Mouse (Mus musculus) embryonic facial prominence, embryonic 14.5 days (tissue): ENCODE results near the gene Nek11. TPM values are rescaled to one million over a fixed set of nuclear protein-coding genes. Genes with fewer than 3 reads are reported as not detected.
A peak's percentile ranks its signal among the peaks of the same experiment; 100 is the strongest.

ENCODE experiments used
- ATAC-seq: fragments of 200-750 bp; cut with Nextera tagmentation; 2 replicates; pipeline ENCODE4 v1.8.0; 2017; ENCODE audit warnings: low read depth, moderate number of reproducible peaks, moderate TSS enrichment
- DNase-seq: peaks from one replicate; pipeline ENCODE4 v3.0.0-alpha.2; 2015; ENCODE audit warnings: low spot score
- H3K27ac ChIP-seq: fragments of 300-500 bp; sonication (generic); replicated peaks from 2 replicates; pipeline ENCODE4 v1.5.1; 2014; ENCODE audit warnings: low read depth, mild to moderate bottlenecking, low read length, moderate library complexity
- H3K27me3 ChIP-seq: fragments of 300-500 bp; sonication (generic); replicated peaks from 2 replicates; pipeline ENCODE4 v1.6.1; 2014; ENCODE audit warnings: low read length; ENCODE audit not compliant: control insufficient read depth, insufficient read depth
- H3K36me3 ChIP-seq: fragments of 300-500 bp; sonication (generic); 2 replicates; pipeline ENCODE4 v1.6.1; 2014; ENCODE audit warnings: low read length, mixed read lengths; ENCODE audit not compliant: control insufficient read depth, insufficient read depth
- H3K4me1 ChIP-seq: fragments of 300-500 bp; sonication (generic); 2 replicates; pipeline ENCODE4 v1.6.1; 2014; ENCODE audit warnings: antibody characterized with exemption, low read length; ENCODE audit not compliant: control insufficient read depth, insufficient read depth
- H3K4me2 ChIP-seq: fragments of 300-500 bp; sonication (generic); 2 replicates; pipeline ENCODE4 v1.6.1; 2014; ENCODE audit warnings: low read depth, mild to moderate bottlenecking, low read length, moderate library complexity, mixed read lengths
- H3K4me3 ChIP-seq: fragments of 300-500 bp; sonication (generic); 2 replicates; pipeline ENCODE4 v1.5.1; 2014; ENCODE audit warnings: low read depth, mild to moderate bottlenecking, low read length
- H3K9ac ChIP-seq: fragments of 300-500 bp; sonication (generic); 2 replicates; pipeline ENCODE4 v1.6.1; 2014; ENCODE audit warnings: low read depth, mild to moderate bottlenecking, low read length, moderate library complexity, mixed read lengths
- H3K9me3 ChIP-seq: fragments of 300-500 bp; sonication (generic); 2 replicates; pipeline ENCODE4 v1.6.1; 2016; ENCODE audit warnings: low read length; ENCODE audit not compliant: control insufficient read depth
- WGBS: fragments of 180-500 bp; shearing (Covaris S2); extraction: QIAGEN DNeasy Blood & Tissue Kit; methylation state at CpG from one replicate; pipeline ENCODE4 v1.1.7; 2014; 5-methylcytosine and 5-hydroxymethylcytosine counted together
- polyA plus RNA-seq: library from polyadenylated mRNA; unstranded; fragments of >200 nt; fragmentation: Nextera tagmentation; extraction: Ambion mirVana; gene quantifications from 2 replicates; pipeline ENCODE4 v1.2.1, GENCODE M21; 2014

The Nek11 gene
- 1.1 and 1.2 TPM in 2 replicates for polyA plus RNA-seq

DNA sequence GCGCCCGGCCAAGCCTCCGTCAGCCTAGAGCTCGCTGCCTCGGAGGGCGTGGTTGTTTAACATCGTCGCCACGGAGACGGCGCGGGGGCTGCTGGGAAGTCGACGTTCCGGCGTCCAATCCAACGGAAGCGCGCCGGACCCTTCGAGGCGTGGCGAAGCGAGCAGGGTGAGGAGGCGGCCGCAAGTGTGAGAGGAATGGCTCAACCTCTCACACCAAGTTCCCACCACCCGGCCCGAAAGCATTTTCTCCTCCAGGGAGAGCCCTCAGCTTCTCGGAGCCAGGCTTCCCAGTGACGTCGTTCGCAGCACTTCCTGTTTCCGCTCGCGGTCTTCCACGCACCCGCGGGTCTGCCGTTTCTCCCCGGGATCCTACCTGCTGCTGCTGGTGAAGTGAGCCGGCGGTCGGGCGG, at the start of gene Nek11, which contains the start of gene Aste1:
Gene Nek11, minus strand, starts transcription at position 307 of the 410 bp plus-strand sequence.
Gene Aste1, plus strand, starts transcription at position 175 of the 410 bp plus-strand sequence.
- Histone ChIP-seq H3K4me2 (peak within 1 kb of the TSS; percentile 80), H3K27me3 (no peaks in the 10 kb centered on the region), H3K36me3 (peaks cover 23% of the 10 kb centered on the region; the same call in 1 of the 2 replicates), H3K27ac (peak within 1 kb of the TSS; percentile 92), H3K4me3 (peak within 1 kb of the TSS; percentile 72), H3K9me3 (no peaks in the 10 kb centered on the region), H3K9ac (peak within 1 kb of the TSS; percentile 77), H3K4me1 (peaks cover 13% of the 10 kb centered on the region)
- peak; percentile 97 for DNase-seq
- 3% methylated on average over 36 of the region's 44 CpGs for WGBS
- ATAC-seq = peak; percentile 98

DNA sequence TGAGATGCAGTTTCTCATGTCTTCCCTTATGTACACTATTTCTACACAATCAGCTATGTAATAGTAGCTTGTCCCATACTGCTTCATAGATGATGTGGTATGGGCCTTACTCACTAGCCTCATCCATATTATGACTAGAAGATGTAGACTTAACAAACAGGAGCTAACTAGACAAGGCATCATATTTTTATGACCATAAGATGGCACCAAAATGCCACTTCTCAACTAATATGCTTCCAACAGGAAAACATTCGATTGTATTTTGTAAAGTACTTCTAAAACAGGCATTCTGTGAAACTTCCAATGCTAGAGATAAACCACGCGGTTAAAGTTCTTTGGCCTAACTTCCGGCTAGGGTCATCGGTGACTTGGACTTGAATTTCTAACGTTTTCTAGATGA, 13.2 kb upstream of the Nek11 start:
- Histone ChIP-seq H3K36me3 (peaks cover 50% of the 10 kb centered on the region), H3K27ac (no peak overlapping the region), H3K4me3 (no peak overlapping the region), H3K4me2 (no peak overlapping the region), H3K9me3 (no peaks in the 10 kb centered on the region), H3K4me1 (no peaks in the 10 kb centered on the region), H3K27me3 (no peaks in the 10 kb centered on the region), H3K9ac (no peak overlapping the region)
- ATAC-seq (no peak), DNase-seq (no peak)
- 92% methylated on average over 6 of the region's 6 CpGs for WGBS

DNA sequence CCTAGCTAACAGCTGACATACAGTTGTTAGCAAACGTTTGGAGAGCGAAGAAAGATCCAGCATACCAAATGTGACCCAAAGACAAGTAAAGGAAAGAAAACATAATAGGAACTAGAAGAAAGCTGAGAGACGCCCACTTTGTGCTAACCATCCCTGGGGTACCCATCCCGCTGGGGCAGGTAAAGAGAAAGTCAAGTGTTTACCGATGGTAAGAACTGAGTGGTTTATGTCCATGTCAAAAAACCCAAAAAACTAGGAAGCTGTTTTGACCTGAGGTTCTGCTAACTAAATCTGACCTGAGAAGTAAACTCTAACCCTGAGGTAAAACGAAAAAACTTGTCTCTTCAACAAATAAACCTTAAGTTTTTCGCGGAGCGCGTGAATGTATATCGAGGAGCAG, 604 bp downstream of the Nek11 start:
- Histone ChIP-seq H3K4me1 (peaks cover 13% of the 10 kb centered on the region), H3K36me3 (peaks cover 18% of the 10 kb centered on the region; the same call in 1 of the 2 replicates), H3K27me3 (no peaks in the 10 kb centered on the region), H3K4me2 (peak overlapping the region; percentile 80), H3K9me3 (no peaks in the 10 kb centered on the region), H3K4me3 (peak overlapping the region; percentile 72), H3K27ac (peak overlapping the region; percentile 92; the same call in 1 of the 2 replicates), H3K9ac (peak overlapping the region; percentile 45; the same call in 1 of the 2 replicates)
- DNase-seq (no peak), ATAC-seq (no peak)
- WGBS = 14% methylated on average over 11 of the region's 11 CpGs

DNA sequence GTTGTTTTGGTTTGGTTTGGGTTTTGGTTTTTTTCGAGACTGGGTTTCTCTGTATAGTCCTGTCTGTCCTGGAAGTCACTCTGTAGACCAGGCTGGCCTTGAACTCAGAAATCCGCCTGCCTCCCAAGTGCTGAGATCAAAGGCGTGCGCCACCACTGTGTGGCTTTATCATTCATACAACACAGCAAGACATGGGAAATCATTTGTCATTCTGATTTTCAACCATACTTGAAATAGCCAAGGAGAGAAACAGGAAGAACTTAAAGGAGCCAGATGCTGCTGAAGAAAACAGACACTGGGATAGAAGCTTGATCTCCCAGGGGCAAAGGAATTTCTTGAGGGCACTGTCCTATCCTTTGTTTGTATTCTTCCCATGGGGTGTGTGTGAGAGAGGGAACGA, 4.7 kb downstream of the Nek11 start:
- H3K4me2 ChIP-seq = no peak overlapping the region
- ATAC-seq = no peak
- H3K27ac ChIP-seq = no peak overlapping the region
- H3K36me3 ChIP-seq = no peaks in the 10 kb centered on the region
- H3K4me1 ChIP-seq = no peaks in the 10 kb centered on the region
- H3K4me3 ChIP-seq = no peak overlapping the region
- WGBS = 63% methylated on average over 4 of the region's 5 CpGs
- no peaks in the 10 kb centered on the region for H3K27me3 ChIP-seq
- no peak overlapping the region for H3K9ac ChIP-seq
- no peak for DNase-seq
- no peaks in the 10 kb centered on the region for H3K9me3 ChIP-seq

DNA sequence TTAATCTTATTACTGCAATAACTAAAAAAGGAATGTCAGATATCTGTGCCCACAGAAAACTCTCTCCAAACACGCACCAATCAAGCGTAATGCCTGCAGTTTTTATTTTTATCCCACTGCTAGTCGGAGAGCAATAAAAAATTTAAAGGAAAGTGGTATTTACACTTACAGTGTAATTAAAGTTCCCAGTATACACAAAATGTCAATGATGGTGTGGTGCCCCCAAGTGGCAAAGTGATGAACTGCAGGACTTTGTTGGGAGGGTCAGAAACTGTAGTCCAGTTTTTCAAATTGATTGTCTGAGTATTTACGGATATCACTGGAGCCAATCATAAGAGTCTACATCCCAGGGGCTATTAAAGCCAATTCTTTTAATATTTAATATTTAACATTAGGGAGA, 6.0 kb downstream of the Nek11 start:
- no peak for ATAC-seq
- Histone ChIP-seq H3K27me3 (no peaks in the 10 kb centered on the region), H3K4me2 (no peak overlapping the region), H3K9ac (no peak overlapping the region), H3K9me3 (no peaks in the 10 kb centered on the region), H3K36me3 (no peaks in the 10 kb centered on the region), H3K4me1 (no peaks in the 10 kb centered on the region), H3K27ac (no peak overlapping the region), H3K4me3 (no peak overlapping the region)
- WGBS = 14% methylated on average over 4 of the region's 4 CpGs
- peak; percentile 20 for DNase-seq

DNA sequence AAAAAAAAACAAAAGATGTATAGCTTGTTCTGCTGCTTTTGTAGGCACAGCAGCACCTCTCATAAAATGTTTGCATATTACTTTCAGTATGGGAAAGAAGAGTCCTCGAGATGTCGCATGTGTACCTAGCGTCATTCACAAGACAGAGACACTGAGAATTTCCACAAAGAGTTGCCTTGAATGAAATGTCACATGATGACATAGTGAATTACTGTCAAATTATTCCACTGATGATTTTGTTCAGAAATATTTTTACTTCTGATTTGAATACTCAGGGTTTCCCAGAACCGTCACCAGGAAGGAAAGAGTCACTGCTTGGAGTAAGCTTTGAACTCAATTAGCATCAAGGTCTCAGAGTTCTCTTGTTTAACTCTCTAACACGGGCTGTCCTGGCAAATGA, 7.9 kb downstream of the Nek11 start:
- Histone ChIP-seq H3K27ac (no peak overlapping the region), H3K36me3 (no peaks in the 10 kb centered on the region), H3K27me3 (no peaks in the 10 kb centered on the region), H3K4me1 (no peaks in the 10 kb centered on the region), H3K4me3 (no peak overlapping the region), H3K4me2 (no peak overlapping the region), H3K9ac (no peak overlapping the region), H3K9me3 (no peaks in the 10 kb centered on the region)
- DNase-seq (no peak), ATAC-seq (no peak)
- WGBS = 78% methylated on average over 5 of the region's 5 CpGs

DNA sequence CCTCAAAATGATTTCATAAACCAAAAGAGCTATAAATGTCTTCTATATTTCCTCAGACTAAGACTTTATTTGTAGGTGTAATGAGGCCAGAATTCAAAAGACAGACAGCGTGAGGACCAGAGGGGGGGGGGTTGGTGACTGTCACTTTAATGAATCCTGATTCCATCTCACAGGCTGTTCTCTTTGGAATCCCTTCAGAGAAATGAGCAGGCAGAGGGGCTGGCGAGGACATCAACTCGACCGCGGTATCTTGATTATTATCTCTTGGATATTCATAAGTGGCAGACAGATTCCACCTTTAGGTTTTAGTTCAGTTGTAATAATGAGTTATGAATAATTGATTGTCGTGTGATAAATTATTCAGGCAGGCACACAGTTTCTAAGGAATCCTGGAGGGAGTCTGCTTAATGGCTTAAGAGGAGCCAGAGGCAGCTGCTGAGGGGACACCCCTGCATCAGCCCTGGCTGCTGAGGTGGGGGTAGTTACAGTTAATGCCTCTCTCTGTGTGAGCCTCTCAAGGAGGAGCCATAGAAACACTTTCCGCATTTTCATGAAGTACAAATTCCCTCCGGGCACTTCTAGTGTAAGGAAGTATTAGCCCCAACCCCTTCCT, 15.7 kb downstream of the Nek11 start:
- DNase-seq (no peak), ATAC-seq (no peak; the same call in 1 of the 2 replicates)
- WGBS = 70% methylated on average over 8 of the region's 8 CpGs
- H3K27ac ChIP-seq = no peak overlapping the region
- H3K36me3 ChIP-seq = no peaks in the 10 kb centered on the region
- no peaks in the 10 kb centered on the region for H3K4me1 ChIP-seq
- no peak overlapping the region for H3K4me3 ChIP-seq
- H3K27me3 ChIP-seq = no peaks in the 10 kb centered on the region
- no peak overlapping the region for H3K9ac ChIP-seq
- H3K4me2 ChIP-seq = no peak overlapping the region
- H3K9me3 ChIP-seq = no peaks in the 10 kb centered on the region

DNA sequence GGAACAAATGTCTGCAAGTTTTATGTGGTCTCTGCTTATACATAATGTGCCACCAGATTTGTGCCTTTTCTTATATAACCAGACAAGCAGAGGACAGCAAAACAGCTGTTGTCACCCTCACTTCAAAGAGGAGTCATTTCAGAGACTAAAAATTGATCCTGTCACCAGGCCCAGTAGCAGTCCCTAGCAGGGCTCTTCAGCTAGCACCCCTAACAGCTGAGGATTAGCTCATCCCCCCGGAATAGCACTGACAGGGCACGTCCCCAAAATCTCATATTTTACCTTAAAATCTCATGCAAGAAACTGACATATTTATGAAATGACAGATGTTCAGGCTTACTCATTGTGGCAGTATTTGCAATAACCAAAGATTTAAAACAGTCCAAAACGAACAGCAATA, 17.7 kb downstream of the Nek11 start:
- no peaks in the 10 kb centered on the region for H3K4me1 ChIP-seq
- H3K27me3 ChIP-seq = no peaks in the 10 kb centered on the region
- no peak overlapping the region for H3K4me3 ChIP-seq
- 57% methylated on average over 3 of the region's 3 CpGs for WGBS
- no peak overlapping the region for H3K9ac ChIP-seq
- no peak overlapping the region for H3K27ac ChIP-seq
- no peak for DNase-seq
- no peak for ATAC-seq
- no peak overlapping the region for H3K4me2 ChIP-seq
- no peaks in the 10 kb centered on the region for H3K9me3 ChIP-seq
- H3K36me3 ChIP-seq = no peaks in the 10 kb centered on the region

DNA sequence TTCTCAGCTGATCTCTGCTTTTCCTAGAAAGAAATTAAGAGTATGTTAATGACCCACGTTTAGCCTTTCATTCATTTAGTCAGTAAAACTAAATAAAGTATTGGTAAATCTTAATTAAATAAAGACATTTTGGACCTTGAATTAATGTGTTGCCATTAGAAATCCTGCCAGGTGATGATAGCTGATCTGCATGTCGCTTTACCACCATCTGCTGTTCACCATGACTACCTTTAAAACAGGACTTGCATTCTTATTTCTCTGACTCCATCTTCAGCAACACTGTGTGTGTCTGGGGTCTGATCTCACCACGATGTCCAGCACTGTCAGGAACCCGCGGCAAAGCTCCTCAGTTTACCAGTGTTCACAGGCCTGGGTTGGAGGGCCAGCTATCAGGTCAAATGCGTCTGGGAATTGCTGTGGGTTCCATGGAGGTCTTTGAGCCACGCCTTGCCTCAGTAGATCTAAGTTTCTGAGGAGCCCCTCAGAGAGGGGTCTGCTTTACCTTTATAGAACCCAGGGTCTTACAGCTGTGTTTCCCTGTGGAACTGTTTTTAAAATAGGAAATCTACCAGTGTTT, 18.3 kb downstream of the Nek11 start:
- Histone ChIP-seq H3K9me3 (no peaks in the 10 kb centered on the region), H3K27ac (no peak overlapping the region), H3K4me1 (no peaks in the 10 kb centered on the region), H3K9ac (no peak overlapping the region), H3K4me2 (no peak overlapping the region), H3K4me3 (no peak overlapping the region), H3K27me3 (no peaks in the 10 kb centered on the region), H3K36me3 (no peaks in the 10 kb centered on the region)
- no peak for DNase-seq
- WGBS = 75% methylated on average over 7 of the region's 7 CpGs
- ATAC-seq = no peak
